Mouse (Mus musculus) T-helper 2 cell (primary cell): ENCODE data around the gene Vmn1r197.
"Not testable (repeated sequence)": the region's sequence is repeated elsewhere in the genome, so short reads cannot be mapped to it uniquely, and the experiment has no call there.

Experiments
- in situ Hi-C: fragments of 300-600 bp; cut with MboI, MseI; formaldehyde crosslinking; loops from one replicate; pipeline ENCODE4 v1.15.1; 2025; ENCODE audit warnings: high pct_unique_total_duplicates

Gene Vmn1r197

DNA sequence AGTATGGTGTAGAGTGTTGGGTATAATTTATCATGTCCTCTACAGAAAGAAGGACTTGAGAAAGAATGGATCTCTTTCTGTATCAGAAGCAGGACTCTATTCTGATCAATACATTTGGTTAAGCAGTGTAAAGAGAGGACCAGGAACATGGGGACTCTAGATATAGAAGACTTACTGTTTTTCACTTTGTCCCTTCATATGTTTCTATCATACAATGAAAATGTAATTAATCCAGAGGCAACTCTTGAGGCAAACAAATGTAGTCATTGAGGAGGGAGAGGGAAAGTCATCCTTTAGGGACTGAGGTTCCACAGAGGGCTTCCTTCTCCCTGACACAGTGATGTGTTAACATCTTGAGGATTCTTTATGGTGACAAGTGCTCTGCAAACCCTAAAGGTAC, at the start of gene Vmn1r197:
Gene Vmn1r197, plus strand, starts transcription at position 301 of the 400 bp plus-strand sequence.
- in situ Hi-C loops = loop anchor here (25.0 kb wide), 1 partner anchor 1012 kb away; the partner anchor contains the start of gene Gpx6

DNA sequence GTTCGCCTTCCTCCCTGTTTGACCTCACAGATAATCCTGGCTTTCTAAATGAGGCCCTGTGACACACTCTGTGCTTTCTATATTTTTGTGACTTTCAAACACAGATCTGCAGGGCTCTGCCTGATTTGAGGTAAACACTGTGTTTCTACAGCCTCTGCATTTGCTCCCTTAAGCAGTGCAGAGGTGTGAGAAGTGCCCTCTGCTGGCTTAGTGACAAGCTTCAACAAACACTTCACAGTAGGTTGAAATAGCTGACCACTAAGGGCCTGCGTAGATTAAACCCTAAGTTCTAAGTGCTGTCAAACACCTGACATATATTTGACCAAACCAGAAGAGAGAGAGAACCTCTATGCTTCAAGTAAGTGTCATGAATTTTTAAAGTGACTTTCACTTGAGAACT, 39.8 kb upstream of the Vmn1r197 start:
- in situ Hi-C loops = no loop called here

DNA sequence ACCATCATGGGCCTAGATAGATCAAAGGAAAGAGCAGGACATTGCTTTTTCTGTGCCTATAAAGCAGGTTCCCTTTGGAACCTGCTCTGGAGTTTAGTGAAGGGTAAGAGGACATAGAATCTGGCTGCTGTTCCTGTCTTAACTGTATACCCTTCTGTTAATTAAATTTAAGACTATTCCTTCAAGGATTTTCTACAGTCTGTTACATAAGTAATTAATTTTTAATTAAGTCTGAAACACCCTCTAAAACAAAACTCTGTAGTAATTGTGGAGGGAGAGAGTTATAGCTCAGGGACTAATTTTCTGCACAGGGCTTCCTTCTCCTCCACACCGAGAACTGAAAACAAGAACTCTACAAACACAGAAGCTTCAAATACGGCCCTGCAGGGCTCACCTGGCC, 34.8 kb upstream of the Vmn1r197 start, which contains the start of gene Vmn1r196:
Gene Vmn1r196, plus strand, starts transcription at position 301 of the 400 bp plus-strand sequence.
- in situ Hi-C loops = no loop called here

DNA sequence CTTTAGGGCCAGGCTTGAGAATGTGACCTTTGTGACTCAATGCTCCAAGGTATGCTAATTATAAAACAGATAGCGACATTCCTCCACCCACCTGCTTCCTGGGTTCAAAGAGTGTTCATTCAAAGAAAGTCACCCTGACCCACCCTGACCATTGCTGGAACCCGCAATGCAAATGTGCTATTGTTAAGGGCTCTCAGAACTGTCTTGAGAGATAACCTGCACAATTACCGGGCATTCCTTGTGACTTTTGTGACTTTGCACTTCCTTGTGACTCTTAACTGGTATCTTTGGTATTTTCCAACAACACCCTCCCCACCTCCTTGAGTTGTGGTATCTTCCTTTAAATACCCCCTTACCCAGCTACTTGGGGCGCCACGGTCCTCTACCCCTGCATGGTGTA, 16.3 kb upstream of the Vmn1r197 start:
- in situ Hi-C loops = loop anchor here (25.0 kb wide), 1 partner anchor 996 kb away; the partner anchor contains the start of gene Gpx6

- in situ Hi-C loops = loop anchor here (25.0 kb wide), 1 partner anchor 1003 kb away; the partner anchor contains the start of gene Gpx6
Measured at GRCm38 (mm10) chr13:22315361-22315760, 9.0 kb upstream of the Vmn1r197 start.

DNA sequence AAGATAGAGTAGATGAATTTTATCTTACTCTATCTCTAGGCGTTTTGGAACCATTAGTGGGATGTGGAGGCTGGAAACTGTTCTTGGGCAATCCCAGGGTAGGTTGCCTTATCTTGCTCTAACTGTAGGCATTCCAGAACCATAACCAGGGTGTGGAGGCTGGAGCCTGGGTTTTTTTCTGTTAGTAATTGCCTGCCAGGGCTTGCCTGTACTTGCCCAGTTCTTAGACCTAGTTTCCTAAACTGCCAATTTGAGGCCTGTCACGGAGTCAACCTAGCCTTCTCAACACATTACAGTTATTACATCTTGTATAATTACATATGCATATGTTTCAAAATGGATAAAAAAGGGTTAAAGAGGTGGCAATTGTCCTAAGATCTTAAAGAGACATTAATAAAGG, 7.0 kb upstream of the Vmn1r197 start:
- in situ Hi-C loops = loop anchor here (25.0 kb wide), 1 partner anchor 1005 kb away; the partner anchor contains the start of gene Gpx6

- in situ Hi-C loops = loop anchor here (25.0 kb wide), 1 partner anchor 1008 kb away; the partner anchor contains the start of gene Gpx6
Measured at GRCm38 (mm10) chr13:22320091-22320490, 4.3 kb upstream of the Vmn1r197 start.

GRCm38 (mm10) chr13:22333269-22333668, 8.9 kb downstream of the Vmn1r197 start:
- in situ Hi-C loops = no loop called here

DNA sequence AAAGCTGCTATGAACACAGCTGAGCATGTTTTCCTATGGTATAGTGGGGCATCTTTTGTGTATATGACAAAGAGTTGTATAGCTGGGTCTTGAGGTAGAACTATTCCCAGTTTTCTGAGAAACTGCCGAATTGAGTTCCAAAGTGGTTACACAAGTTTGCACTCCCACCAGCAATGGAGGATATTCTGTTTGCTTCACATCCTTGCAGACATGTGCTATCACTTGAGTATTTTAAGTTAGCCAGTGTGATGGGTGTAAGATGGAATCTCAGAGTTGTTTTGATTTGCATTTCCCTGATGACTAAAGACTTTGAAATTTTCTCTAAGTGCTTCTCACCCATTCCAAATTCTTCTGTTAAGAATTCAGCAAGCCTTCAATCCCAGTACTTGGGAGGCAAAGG, 11.2 kb downstream of the Vmn1r197 start:
- in situ Hi-C loops = no loop called here

GRCm38 (mm10) chr13:22350064-22350463, 25.7 kb downstream of the Vmn1r197 start, which contains the start of gene Vmn1r198:
Vmn1r198 (plus strand) TSS chr13:22350364.
- in situ Hi-C loops = no loop called here

GRCm38 (mm10) chr13:22350813-22351212, 26.4 kb downstream of the Vmn1r197 start:
- in situ Hi-C loops = no loop called here

DNA sequence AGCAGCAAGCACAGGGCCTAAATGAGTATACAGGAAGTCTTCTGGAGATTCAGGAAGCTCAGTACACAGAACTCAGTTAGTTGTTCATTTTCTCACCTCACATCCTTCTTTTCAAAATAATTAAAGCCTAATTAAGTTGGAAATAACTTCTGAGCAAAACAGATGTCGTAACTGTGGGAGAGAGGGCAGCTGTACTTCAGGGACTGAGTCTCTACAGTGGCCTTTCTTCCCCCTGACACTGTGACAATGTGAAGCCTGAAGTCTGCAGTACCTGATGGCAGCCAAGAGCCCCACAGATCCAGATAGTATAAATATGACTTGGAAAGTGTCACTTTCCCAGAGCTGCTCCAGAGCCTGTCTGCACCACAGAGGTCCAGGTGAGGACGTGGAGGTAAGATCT, 55.1 kb downstream of the Vmn1r197 start, which contains the start of gene Vmn1r199:
Gene Vmn1r199, plus strand, starts transcription at position 301 of the 400 bp plus-strand sequence.
- in situ Hi-C loops = no loop called here

DNA sequence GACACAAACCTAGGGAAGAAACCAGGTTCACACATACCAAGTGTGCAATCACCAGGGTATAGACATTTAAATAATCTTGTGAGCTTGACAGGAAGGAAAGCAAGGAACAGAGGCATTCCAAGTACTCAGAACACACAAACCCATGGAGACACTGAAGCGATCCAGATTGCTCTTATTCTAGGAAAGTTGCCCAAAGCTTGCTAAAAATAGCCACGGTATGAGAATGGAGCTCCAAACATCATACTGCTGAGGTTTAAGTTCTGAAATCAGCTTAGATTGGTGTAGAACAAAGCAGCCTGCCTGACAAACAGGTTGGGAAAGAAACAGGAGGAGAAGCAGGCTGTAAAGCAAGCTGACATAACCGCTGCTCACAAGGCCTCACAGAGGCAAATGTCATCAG, 56.7 kb downstream of the Vmn1r197 start:
- in situ Hi-C loops = not testable (repeated sequence)
